Mouse (Mus musculus) neural tube, embryonic 11.5 days (tissue): ENCODE data around the gene Papln. TPM values are rescaled to one million over a fixed set of nuclear protein-coding genes. Genes with fewer than 3 reads are reported as not detected.

Experiments used
- ATAC-seq: fragments of 200-750 bp; cut with Nextera tagmentation; 2 replicates; pipeline ENCODE4 v1.8.0; 2017; ENCODE audit warnings: moderate number of reproducible peaks, mild to moderate bottlenecking, moderate TSS enrichment, moderate library complexity; ENCODE audit not compliant: insufficient read depth, low FRiP score, low TSS enrichment
- DNase-seq: peaks from one replicate; pipeline ENCODE4 v3.0.0-alpha.2; 2015; ENCODE audit warnings: low spot score
- H3K27ac ChIP-seq: fragments of 300-500 bp; sonication (generic); 2 replicates; pipeline ENCODE4 v1.5.1; 2014; ENCODE audit warnings: low read depth, mild to moderate bottlenecking, low read length
- H3K27me3 ChIP-seq: fragments of 300-500 bp; sonication (generic); 2 replicates; pipeline ENCODE4 v1.6.1; 2014; ENCODE audit warnings: mild to moderate bottlenecking, low read length, mixed read lengths; ENCODE audit not compliant: control insufficient read depth, insufficient read depth
- H3K36me3 ChIP-seq: fragments of 300-500 bp; sonication (generic); 2 replicates; pipeline ENCODE4 v1.6.1; 2014; ENCODE audit warnings: mild to moderate bottlenecking, low read length, moderate library complexity, mixed read lengths; ENCODE audit not compliant: control insufficient read depth, insufficient read depth
- H3K4me1 ChIP-seq: fragments of 300-500 bp; sonication (generic); 2 replicates; pipeline ENCODE4 v1.6.1; 2014; ENCODE audit warnings: low read length, mixed read lengths; ENCODE audit not compliant: control insufficient read depth, insufficient read depth
- H3K4me2 ChIP-seq: fragments of 300-500 bp; sonication (generic); 2 replicates; pipeline ENCODE4 v1.6.1; 2014; ENCODE audit warnings: low read depth, mild to moderate bottlenecking, moderate library complexity
- H3K4me3 ChIP-seq: fragments of 300-500 bp; sonication (generic); 2 replicates; pipeline ENCODE4 v1.5.1; 2014; ENCODE audit warnings: low read depth, low read length
- H3K9ac ChIP-seq: fragments of 300-500 bp; sonication (generic); 2 replicates; pipeline ENCODE4 v1.6.1; 2014; ENCODE audit warnings: mild to moderate bottlenecking, low read length
- H3K9me3 ChIP-seq: fragments of 300-500 bp; sonication (generic); 2 replicates; pipeline ENCODE4 v1.6.1; 2016; ENCODE audit warnings: low read length; ENCODE audit not compliant: control insufficient read depth
- WGBS: fragments of 180-500 bp; shearing (Covaris S2); extraction: QIAGEN DNeasy Blood & Tissue Kit; methylation state at CpG from one replicate; pipeline ENCODE4 v1.1.7; 2014; 5-methylcytosine and 5-hydroxymethylcytosine counted together
- polyA plus RNA-seq: library from polyadenylated mRNA; unstranded; fragments of >200 nt; fragmentation: Nextera tagmentation; extraction: Ambion mirVana; gene quantifications from 2 replicates; pipeline ENCODE4 v1.2.1, GENCODE M21; 2014

The Papln gene
- polyA plus RNA-seq, 1 experiment from 2014 or later, result 0.07 TPM

- Histone ChIP-seq H3K4me3 (no peak overlapping the region), H3K27ac (no peak overlapping the region), H3K9me3 (no peaks in the 10 kb centered on the region), H3K4me2 (no peak overlapping the region), H3K27me3 (no peaks in the 10 kb centered on the region; the same call in 1 of the 2 replicates), H3K4me1 (peaks cover 16% of the 10 kb centered on the region), H3K9ac (no peak overlapping the region), H3K36me3 (no peaks in the 10 kb centered on the region)
- WGBS, result 90% methylated on average over 2 of the region's 2 CpGs
- ATAC-seq, result no peak
- DNase-seq, result no peak
Measured at GRCm38 (mm10) chr12:83760201-83760600, 3.2 kb upstream of the Papln start.

- Histone ChIP-seq H3K4me2 (no peak overlapping the region), H3K36me3 (no peaks in the 10 kb centered on the region), H3K4me1 (peaks cover 16% of the 10 kb centered on the region), H3K27me3 (no peaks in the 10 kb centered on the region; the same call in 1 of the 2 replicates), H3K9me3 (no peaks in the 10 kb centered on the region), H3K4me3 (no peak overlapping the region), H3K9ac (no peak overlapping the region), H3K27ac (no peak overlapping the region)
- ATAC-seq (no peak), DNase-seq (no peak)
- WGBS, result 38% methylated on average over 4 of the region's 4 CpGs
Measured at GRCm38 (mm10) chr12:83762706-83763105, 728 bp upstream of the Papln start.

DNA sequence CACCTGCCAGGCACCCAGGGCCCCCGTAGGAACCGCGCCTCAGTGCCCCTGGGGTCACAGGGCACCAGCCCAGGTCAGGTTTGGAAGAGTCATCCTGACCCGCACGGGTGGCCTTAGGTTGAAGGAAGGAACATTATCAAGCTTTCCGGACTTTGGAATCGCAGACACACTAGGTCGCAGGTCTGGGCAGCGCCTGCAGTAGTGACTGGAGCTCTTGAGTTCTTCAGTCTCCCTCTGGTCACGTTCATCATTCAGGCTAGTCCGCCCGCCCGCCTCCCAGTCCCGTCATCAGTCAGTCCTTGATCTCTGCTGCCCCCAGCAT, 571 bp downstream of the Papln start:
- H3K9me3 ChIP-seq, result no peaks in the 10 kb centered on the region
- H3K27ac ChIP-seq, result no peak overlapping the region
- peak; percentile 36 for DNase-seq
- H3K9ac ChIP-seq, result no peak overlapping the region
- no peak for ATAC-seq
- peaks cover 16% of the 10 kb centered on the region for H3K4me1 ChIP-seq
- no peaks in the 10 kb centered on the region for H3K36me3 ChIP-seq
- WGBS, result 13% methylated on average over 14 of the region's 14 CpGs
- H3K4me2 ChIP-seq, result peak overlapping the region; percentile 44
- 0 out of 2 replicates have a peak overlapping the region, but pooled peaks have one; percentile 12 for H3K4me3 ChIP-seq
- H3K27me3 ChIP-seq, result no peaks in the 10 kb centered on the region; the same call in 1 of the 2 replicates

GRCm38 (mm10) chr12:83764519-83764918, 1.1 kb downstream of the Papln start:
- 78% methylated on average over 10 of the region's 10 CpGs for WGBS
- no peak for ATAC-seq
- Histone ChIP-seq H3K4me3 (no peak overlapping the region), H3K9ac (no peak overlapping the region), H3K4me1 (peaks cover 16% of the 10 kb centered on the region), H3K9me3 (no peaks in the 10 kb centered on the region), H3K27me3 (no peaks in the 10 kb centered on the region; the same call in 1 of the 2 replicates), H3K4me2 (no peak overlapping the region), H3K36me3 (no peaks in the 10 kb centered on the region), H3K27ac (no peak overlapping the region)
- DNase-seq, result no peak

GRCm38 (mm10) chr12:83765965-83766603, 2.6 kb downstream of the Papln start:
- H3K27ac ChIP-seq, result no peak overlapping the region
- peaks cover 20% of the 10 kb centered on the region for H3K4me1 ChIP-seq
- DNase-seq (no peak), ATAC-seq (no peak)
- H3K9ac ChIP-seq, result no peak overlapping the region
- no peak overlapping the region for H3K4me3 ChIP-seq
- WGBS, result 85% methylated on average over 13 of the region's 13 CpGs
- no peak overlapping the region for H3K4me2 ChIP-seq
- H3K9me3 ChIP-seq, result no peaks in the 10 kb centered on the region
- H3K36me3 ChIP-seq, result no peaks in the 10 kb centered on the region
- no peaks in the 10 kb centered on the region; the same call in 1 of the 2 replicates for H3K27me3 ChIP-seq

GRCm38 (mm10) chr12:83767833-83768232, 4.4 kb downstream of the Papln start:
- Histone ChIP-seq H3K27me3 (no peaks in the 10 kb centered on the region; the same call in 1 of the 2 replicates), H3K27ac (no peak overlapping the region), H3K4me2 (no peak overlapping the region), H3K9me3 (no peaks in the 10 kb centered on the region), H3K9ac (no peak overlapping the region), H3K4me1 (peaks cover 13% of the 10 kb centered on the region), H3K36me3 (no peaks in the 10 kb centered on the region), H3K4me3 (no peak overlapping the region)
- no peak for DNase-seq
- ATAC-seq, result no peak
- 63% methylated on average over 9 of the region's 9 CpGs for WGBS

GRCm38 (mm10) chr12:83768235-83768899, 4.9 kb downstream of the Papln start:
- 70% methylated on average over 14 of the region's 14 CpGs for WGBS
- Histone ChIP-seq H3K27me3 (no peaks in the 10 kb centered on the region; the same call in 1 of the 2 replicates), H3K4me3 (no peak overlapping the region), H3K27ac (no peak overlapping the region), H3K9me3 (no peaks in the 10 kb centered on the region), H3K36me3 (no peaks in the 10 kb centered on the region), H3K4me1 (peaks cover 11% of the 10 kb centered on the region), H3K4me2 (no peak overlapping the region), H3K9ac (no peak overlapping the region)
- ATAC-seq, result no peak
- no peak for DNase-seq

- Histone ChIP-seq H3K9ac (no peak overlapping the region), H3K9me3 (no peaks in the 10 kb centered on the region), H3K4me3 (no peak overlapping the region), H3K36me3 (no peaks in the 10 kb centered on the region), H3K4me1 (peaks cover 4% of the 10 kb centered on the region; the same call in 1 of the 2 replicates), H3K27ac (no peak overlapping the region), H3K27me3 (no peaks in the 10 kb centered on the region), H3K4me2 (peak overlapping the region; percentile 38)
- peak; percentile 82 for DNase-seq
- peak; percentile 63 for ATAC-seq
- 7% methylated on average over 25 of the region's 25 CpGs for WGBS
Measured at GRCm38 (mm10) chr12:83770418-83771256, 7.2 kb downstream of the Papln start.
